Mouse (Mus musculus) telencephalon, adult 2 months (tissue): Measurements from ENCODE around the gene Helz.
"Not testable (repeated sequence)": the region's sequence is repeated elsewhere in the genome, so short reads cannot be mapped to it uniquely, and the experiment has no call there.

ENCODE experiments used
- DNase-seq: peaks from one replicate; pipeline ENCODE4 v3.0.0-alpha.2; 2011; ENCODE audit warnings: low read depth, low spot score

Gene Helz

GRCm38 (mm10) chr11:107547351-107548203 lies at the start of gene Helz:
Gene Helz (plus strand): TSS chr11:107547930.
- DNase-seq: peak; percentile 67

- DNase-seq: no peak
Observed at GRCm38 (mm10) chr11:107502801-107503200, 44.9 kb upstream of the Helz start.

GRCm38 (mm10) chr11:107504364-107504763 lies 43.4 kb upstream of the Helz start:
- DNase-seq: not testable (repeated sequence)

DNA sequence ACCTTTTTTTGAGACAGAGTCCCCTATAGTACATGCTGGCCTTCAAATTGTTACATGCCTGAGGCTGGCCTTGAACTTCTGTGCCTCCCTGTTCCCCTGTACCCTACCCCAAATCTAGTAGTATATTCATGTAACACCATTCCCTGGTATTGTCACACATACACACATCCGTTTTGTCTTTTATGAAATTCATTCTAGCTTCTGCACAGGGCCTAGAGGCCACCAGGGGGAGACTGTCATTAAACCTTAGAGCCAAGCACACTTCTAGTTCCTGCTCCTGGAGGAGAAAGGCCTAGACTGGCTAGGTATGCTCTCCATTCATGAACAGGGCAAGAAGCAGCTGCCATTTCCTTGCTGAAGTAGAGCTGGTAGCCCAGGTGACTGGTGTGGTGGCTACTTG lies 41.5 kb upstream of the Helz start:
- no peak for DNase-seq

GRCm38 (mm10) chr11:107509631-107510338 lies 37.9 kb upstream of the Helz start:
- no peak for DNase-seq

DNA sequence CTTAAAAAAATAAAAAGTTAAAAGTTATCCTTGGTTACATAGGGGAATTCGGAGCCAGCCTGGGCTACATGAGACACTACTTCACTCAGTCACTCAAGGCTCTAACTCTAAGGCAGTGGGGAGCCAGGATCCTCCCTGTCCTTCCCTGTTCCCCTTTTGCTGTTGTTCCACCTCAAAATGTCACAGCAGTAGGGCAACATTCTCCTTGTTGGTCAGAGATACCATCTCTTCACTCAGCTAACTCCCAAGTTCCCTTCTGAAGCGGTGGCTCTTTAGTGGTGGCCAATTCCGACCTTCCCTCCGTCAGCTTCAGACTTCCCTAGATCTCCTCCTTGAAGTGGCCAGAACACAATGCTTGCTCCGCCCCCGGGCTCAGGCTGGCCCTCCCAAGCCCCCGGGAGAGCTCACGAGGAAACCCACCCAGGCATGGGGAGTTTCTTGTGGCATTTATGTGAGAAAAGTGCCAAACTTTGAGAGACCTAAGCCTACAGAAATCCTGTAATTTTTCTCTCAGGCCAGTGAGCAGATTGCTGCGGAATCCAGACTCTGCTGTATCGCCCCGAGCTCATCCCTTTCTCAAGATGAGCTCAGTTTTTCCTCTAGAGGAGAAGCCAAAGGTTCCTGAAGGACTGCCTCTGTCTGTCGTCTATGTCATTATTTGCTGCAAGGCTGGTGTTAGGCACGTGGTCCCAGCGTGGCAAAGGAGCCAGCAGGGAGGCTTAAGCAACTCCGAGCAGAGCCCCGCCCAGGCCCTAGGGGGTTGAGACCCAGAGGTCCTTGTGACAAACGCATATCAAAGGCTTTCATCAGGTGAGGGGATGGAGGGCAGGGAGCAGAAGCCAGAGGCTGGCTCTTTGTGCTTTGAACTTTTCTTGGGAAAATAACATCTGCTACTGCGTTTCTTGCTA lies 37.1 kb upstream of the Helz start:
- no peak for DNase-seq

- DNase-seq: peak; percentile 19
Observed at GRCm38 (mm10) chr11:107511954-107512353, 35.8 kb upstream of the Helz start.

GRCm38 (mm10) chr11:107513047-107513446 lies 34.7 kb upstream of the Helz start:
- DNase-seq: no peak

- no peak for DNase-seq
Observed at GRCm38 (mm10) chr11:107516387-107516786, 31.3 kb upstream of the Helz start.

DNA sequence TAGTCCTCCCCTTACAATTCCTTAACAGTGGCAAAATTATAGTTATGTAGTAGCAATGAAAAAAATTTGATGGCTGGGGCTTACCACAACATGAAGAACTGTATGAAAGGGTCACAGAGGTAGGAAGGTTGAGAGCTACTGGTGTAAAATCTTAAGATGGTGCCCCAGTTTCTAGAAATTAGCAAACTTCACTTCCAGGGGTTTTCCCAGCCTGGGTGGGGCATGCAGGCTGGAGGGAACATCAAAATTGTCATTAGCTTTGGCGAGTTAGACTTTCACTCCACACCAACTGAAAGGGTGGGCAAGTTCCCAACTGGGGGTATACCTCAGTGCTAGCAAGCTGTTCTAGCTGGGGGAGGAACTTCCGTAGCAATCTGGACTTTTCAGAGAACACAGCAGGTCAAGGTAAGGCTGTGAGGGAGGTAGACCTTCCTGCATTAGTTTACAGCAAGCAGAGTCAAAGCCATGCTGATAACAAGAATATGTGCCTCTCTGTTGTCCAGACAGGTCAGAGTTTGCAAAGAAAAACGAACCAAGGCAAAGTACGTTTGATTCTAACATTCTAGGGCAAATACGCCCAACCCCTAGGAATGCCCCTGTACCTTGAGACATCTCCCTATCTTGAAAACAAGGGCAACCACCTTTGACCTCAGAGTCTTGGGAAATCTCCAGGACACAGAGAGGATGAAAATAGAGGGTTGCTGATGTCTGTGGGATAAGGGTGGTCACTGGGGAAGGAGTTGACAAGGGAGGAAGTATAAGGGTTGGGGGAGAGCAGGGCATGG lies 28.9 kb upstream of the Helz start:
- no peak for DNase-seq

GRCm38 (mm10) chr11:107521153-107521552 lies 26.6 kb upstream of the Helz start:
- no peak for DNase-seq

DNA sequence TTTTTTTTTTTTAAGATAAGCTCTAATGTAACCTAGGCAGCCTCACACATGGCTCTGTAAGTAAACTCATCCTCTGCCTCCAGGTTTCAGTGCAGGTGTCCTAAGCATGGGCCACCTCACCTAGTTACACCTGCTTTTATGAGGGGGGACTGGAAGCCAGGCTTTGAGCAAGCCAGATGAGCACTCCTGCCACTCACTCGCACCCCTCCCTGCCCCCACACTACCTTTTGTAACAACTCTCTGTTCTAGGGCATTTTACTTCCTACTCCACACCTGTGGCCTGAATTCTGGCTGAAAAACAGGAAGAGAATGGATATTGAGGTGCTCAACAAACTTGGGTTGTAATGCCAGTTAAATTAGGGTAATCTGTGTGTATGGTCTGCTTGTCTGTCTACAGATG lies 22.8 kb upstream of the Helz start:
- no peak for DNase-seq

DNA sequence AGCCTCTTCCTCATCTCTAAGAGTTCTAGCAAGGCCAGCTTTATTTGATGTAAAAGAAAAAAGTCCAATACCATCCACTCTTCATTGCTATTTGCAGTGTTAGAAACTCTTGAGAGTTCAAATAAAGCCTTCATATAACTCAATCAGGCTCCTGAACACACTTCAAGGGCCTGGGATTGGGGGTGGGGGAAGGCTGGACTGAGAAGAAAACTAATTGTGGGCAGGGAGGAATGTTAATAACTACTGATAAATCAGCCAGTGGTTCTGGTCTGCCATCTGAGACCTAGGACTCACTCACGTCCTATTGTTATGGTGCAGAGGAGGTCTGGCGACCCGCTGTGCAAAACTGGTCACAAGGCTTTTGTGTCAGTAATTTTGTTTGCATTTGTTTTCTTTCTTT lies 20.1 kb upstream of the Helz start:
- DNase-seq: no peak

GRCm38 (mm10) chr11:107529320-107529719 lies 18.4 kb upstream of the Helz start:
- DNase-seq: no peak

GRCm38 (mm10) chr11:107531445-107531844 lies 16.3 kb upstream of the Helz start:
- DNase-seq: no peak

- DNase-seq: no peak
Observed at GRCm38 (mm10) chr11:107532271-107532670, 15.5 kb upstream of the Helz start.

DNA sequence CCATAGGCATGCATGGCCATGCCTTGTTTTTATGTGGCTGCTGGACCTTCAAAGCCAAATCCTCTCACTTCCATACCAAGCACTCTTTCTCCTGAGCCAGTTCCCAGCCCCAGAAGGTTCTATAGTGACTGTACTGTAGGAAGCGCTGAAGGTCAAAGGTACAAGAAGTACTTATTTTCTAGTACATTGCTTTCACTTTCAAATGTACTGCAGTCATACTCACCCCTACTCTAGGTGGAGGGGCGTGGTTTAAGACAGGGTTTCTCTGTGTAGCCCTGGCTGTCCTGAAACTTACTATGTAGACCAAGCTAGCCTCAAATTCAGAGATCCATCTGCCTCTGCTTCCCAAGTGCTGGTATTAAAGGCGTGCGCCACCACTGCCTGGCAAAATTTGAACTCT lies 8.7 kb upstream of the Helz start:
- no peak for DNase-seq

- no peak for DNase-seq
Observed at GRCm38 (mm10) chr11:107540339-107540738, 7.4 kb upstream of the Helz start.

DNA sequence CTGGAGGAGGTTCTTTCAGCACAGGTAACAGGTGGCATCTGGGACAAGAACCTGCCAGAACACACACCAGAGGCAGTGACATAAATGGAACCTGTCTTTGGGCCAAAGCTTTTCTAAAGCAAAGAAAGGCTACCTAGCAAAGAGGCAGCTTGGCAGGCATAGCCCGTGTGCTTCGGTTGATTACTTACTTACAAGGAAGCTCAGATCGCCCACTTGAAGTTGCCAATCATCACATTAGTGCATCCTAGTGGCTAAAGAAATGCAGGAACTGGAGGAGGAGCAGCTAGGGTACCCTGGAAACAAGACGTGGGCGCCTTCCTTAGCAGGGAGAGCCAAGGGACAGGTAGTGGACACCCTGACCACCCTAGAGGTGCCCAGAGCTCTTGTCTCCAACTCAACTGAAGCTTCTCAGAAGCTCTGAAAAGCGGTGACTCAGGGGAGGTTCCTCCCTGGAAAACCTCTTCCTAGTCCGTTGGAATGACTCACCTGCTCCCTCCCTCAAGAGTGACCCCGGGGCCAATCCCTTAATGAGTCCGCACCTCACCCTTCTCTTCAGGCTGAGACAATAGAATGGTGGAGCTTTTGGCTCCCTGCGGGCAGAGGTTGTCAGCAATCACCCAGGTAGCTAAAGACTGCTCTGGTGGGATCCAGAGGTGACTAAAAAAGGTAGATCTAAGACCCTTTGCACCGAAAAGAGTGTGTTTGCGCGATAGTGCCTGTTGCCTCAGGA lies 1.8 kb upstream of the Helz start:
- DNase-seq: no peak

- no peak for DNase-seq
Observed at GRCm38 (mm10) chr11:107546667-107547301, 946 bp upstream of the Helz start.
